Mouse (Mus musculus): ENCODE measurements around the gene Gm14632. TPM values are rescaled to one million over a fixed set of nuclear protein-coding genes. Genes with fewer than 3 reads are reported as not detected.
"Not testable (repeated sequence)": the region's sequence is repeated elsewhere in the genome, so short reads cannot be mapped to it uniquely, and the experiment has no call there.

Gene Gm14632
- not detected in 2 replicates for polyA plus RNA-seq (2015; fragmentation: Nextera tagmentation; extraction: Ambion mirVana)

DNA sequence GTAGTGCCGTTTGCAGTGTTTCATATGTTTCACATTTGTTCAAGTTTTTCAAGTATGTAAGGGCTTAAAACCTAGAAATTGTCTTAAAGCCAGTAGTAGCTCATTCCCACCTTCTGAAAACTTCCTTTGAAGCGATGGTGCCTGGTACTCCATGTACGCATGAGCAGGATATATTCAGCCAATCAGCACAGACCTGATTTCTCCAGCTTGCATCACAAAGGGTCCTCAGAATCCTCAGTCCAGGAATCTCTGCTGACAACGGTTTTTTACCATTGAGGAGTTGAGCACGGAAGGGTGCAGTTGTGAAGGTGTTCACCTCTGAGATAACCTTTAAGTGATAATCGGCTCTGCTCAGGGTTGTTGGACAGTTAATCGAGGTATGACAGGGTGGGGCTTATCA is at the start of gene Gm14632:
Gene Gm14632, plus strand, starts transcription at position 301 of the 400 bp plus-strand sequence.
- not testable (repeated sequence) for H3K4me1 ChIP-seq (replicated peaks); H3K4me2 ChIP-seq; H3K4me3 ChIP-seq; H3K36me3 ChIP-seq; H3K27me3 ChIP-seq; H3K9me3 ChIP-seq; H3K27ac ChIP-seq; ATAC-seq (ENCODE audit: low FRiP score); H3K9ac ChIP-seq
- 96% methylated on average over 3 of the region's 7 CpGs for WGBS
